Mouse (Mus musculus): Measurements from ENCODE around the gene Sez6l.

Gene Sez6l

GRCm38 (mm10) chr5:112576993-112577670, at the start of gene Sez6l:
TSS of gene Sez6l (minus strand) at chr5:112577185.
- DNase-seq (ENCODE audit: low spot score) = no peak

DNA sequence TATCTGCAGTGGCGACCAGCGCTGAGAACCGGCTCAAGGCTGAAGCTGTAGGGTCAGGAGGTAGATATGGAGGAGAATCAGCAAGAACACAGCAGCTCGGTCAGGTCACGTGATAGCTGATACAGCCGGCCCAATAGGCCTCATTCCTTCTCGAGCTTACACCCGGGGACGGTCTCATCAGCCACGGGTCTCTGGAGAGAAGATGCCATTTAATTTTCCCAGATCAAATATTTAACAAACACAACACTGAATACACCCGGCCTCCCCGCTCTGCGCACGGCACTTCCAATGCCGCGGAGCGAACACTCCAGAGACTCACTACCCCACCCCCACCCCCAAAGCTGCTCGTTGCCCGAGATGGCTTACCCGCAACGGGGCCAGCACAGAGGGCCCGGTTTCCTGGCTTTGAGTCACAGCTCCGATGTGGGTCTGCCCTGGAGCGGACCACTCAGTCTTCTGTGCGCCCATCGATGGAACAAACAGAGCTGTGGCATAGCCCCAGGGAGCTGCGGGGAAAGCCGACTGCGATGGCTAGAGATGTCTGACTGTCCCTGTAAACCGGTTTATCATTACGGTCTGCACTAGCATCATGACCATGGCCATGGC, 48.7 kb upstream of the Sez6l start:
- DNase-seq (ENCODE audit: low spot score) = no peak

DNA sequence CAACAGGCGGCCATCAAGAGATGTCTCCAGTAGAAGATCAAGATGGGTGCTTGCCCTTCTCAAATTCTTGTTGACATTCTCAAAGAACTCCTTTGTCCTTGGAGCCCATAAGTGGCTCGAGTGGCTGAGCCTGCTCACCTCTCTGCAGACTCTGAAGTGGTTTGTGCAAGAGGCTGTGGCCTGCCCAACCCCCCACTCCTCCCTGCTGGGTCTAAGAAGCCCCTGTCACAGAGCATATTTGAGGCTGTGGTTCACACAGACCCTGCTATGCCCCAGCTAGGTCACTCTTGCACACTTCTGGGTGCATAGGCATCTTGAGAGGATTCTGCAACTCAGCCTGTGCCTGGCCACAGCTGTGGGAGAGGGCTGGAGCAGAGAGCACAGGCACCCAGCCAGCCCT, 46.0 kb upstream of the Sez6l start:
- DNase-seq (ENCODE audit: low spot score) = no peak

DNA sequence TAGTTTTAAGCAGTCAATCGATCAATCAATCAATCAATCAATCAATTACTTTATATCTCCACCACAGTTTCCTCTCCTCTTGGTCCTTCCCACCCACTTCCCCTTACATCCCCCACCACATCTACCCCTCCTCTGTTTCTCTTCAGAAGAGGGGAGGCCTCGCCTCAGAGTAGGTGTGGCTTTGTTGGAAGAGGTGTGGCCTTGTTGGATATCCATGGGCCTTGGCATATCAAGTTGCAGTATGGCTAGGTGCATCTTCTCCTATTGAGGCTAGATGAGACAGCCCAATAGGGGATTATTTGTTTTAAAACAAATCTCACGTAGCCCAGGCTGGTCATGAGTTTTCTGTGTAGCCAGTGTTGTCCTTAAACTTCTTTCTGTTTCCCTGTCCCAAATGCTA, 43.3 kb upstream of the Sez6l start:
- no peak for DNase-seq (ENCODE audit: low spot score)

GRCm38 (mm10) chr5:112619344-112619743, 42.4 kb upstream of the Sez6l start:
- DNase-seq (ENCODE audit: low spot score) = no peak

- no peak for DNase-seq (ENCODE audit: low spot score)
These were observed 40.7 kb upstream of the Sez6l start for GRCm38 (mm10) chr5:112617602-112618247.

GRCm38 (mm10) chr5:112615946-112616617, 39.1 kb upstream of the Sez6l start:
- no peak for DNase-seq (ENCODE audit: low spot score)

- no peak for DNase-seq (ENCODE audit: low spot score)
These were observed 31.0 kb upstream of the Sez6l start for GRCm38 (mm10) chr5:112607867-112608516.

DNA sequence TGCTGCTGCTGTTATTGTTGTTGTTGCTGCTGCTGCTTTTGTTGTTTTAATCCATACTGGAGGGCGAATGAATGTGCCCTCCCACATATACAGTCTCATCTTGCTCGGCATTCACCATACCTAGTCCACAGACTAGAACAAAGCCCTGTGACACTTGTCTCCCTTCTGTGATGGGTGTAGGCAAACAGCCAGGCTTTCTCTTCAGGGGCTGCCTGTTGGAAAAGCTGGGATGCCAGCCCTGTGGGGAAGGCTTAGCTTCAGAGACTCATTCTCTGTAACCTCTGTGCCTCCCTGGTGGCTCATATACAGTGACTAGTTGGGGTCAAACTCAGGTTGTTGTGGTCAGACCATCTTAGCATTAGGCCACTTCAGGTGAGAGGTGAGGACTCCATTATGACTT, 30.1 kb upstream of the Sez6l start:
- no peak for DNase-seq (ENCODE audit: low spot score)

GRCm38 (mm10) chr5:112605371-112605770, 28.4 kb upstream of the Sez6l start:
- DNase-seq (ENCODE audit: low spot score) = no peak

DNA sequence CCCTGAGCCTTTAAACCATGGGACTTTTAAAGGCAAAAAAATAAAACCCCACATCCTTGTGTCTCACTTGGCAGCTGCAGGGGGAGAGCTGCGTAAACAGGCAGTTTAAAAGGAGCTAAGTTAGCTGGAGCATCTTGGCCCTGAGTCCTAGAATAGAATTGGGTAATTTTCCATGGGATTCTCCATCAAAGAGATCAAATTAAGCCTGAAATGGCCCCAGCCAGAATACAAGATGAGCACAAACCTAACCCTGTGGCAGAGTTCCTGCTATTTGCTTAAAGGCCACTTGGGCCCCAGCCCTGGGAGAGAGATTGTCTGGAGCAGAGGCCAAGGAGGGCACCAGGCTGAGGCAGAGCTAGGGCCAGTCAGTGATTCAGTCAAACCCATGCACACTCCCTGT, 27.3 kb upstream of the Sez6l start:
- no peak for DNase-seq (ENCODE audit: low spot score)

DNA sequence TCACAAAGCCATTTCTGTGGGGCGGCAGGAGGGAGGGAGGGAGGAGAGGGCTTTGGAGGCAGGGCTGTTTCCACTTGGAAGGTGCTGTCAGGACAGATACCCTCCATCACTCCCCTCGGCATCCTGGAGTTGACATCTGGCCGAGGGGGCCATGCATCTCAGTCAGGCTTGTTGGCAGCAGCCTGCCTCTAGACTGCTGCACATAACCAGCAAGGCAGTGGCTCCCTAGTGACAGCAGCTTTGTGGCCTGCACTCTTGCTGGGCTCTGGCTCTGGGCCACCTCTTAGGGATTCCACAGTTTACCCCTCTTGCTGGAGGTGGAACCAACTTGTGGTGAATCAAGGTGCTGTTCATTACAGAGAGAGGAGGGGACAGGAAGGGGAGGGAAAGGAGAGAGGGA, 26.6 kb upstream of the Sez6l start:
- DNase-seq (ENCODE audit: low spot score) = no peak

DNA sequence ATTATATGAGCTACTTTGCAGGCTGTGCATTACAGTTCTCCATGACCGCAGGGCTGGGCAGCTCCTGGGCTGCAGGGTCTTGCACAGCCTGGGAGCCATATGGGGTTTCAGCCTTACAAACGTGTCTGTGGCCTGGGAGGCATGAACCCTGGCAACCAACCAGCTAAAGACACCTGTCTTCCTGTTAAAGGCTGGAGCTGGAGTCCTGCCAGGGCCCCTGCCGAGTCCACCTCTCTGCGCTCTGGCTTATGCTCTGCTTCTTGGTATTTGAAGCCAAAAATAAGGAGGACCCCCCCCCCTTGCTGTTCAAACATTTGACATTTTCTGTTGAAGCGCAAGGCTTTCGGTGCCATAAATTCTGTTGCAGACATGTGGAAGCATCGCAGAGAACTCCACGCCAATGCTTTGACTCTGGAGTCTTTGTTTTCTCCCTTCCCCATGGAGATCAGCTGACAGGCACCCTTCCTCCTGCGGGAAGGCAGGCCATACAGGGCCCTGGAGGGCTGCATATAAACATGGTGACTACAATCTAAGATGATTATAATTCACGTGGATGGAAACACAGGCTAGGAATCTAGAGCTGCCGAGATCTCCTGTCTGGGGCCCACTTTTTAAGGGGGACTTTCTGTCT, 23.4 kb upstream of the Sez6l start:
- DNase-seq (ENCODE audit: low spot score) = no peak

DNA sequence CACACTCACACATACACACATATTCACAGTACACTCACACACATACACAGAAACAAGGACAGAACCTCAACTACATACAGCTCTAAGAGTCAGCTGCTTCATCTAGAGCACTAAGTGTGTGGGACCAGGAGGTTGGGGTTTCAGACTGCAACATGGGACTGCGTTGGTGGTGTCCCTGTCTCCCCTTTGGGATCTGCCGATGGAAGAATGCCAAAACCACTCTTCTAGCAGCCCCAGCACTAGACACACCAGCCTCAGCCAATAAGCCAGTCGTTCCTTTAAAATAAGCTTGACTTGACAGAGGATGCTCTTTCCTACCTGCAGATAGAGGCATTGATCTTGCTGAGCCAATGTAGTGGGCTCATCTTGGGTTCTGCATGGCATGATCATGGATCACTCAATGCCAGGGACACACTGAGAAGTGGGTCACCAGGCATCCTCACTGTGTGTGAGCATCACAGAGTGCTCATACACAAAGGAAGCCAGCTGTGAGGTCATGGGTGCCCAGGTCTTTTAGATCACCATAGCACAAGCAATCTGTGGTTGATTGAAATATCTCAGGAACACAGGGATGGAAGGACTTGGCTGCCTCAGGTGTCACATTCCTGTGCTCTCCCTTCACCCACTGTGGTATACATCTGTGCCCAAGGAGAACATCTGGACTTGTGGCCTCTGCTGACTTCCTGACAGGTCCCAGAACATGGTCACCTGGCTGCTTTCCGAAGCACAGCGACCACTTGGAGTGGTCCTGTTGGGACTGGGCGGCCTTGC, 22.7 kb upstream of the Sez6l start:
- no peak for DNase-seq (ENCODE audit: low spot score)

DNA sequence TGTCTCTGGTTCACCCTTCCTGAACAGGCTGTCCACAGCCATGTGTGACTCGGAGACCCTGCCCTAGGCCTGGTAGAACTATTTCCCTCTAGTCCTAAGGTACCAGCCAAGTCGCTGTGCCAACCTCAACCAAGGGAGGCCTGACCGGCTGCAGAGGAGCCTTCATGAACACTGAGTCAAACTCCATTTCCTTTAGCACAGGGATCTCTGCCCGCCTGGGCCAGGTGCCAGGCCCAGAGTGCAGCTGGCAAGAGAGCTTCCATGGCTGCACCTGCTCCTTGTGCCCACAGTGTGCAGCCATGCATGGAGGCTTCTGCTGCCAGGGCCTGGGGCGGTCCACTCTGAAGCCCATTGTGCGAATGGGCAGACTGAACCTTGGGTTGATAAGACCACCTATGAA, 20.9 kb upstream of the Sez6l start:
- no peak for DNase-seq (ENCODE audit: low spot score)

DNA sequence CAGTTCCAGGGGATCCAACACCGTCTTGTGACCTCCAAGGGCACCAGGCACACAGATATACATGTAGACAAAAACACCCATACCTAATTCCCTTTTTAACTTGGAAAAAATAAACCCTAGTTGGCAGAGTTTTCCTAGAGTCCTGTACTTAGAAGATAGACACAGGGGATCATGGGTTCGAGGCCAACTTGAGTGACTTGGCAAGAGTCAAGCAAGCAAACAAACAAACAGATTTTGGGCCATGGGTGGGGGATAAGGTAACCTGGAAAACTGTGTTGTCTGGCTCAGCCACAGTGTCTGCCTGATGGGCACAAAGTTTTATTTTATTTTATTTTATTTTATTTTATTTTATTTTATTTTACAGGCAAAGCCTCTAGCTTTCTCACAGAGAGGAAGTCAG, 20.3 kb upstream of the Sez6l start:
- DNase-seq (ENCODE audit: low spot score) = no peak

GRCm38 (mm10) chr5:112596729-112597128, 19.7 kb upstream of the Sez6l start:
- no peak for DNase-seq (ENCODE audit: low spot score)

GRCm38 (mm10) chr5:112595701-112596632, 19.0 kb upstream of the Sez6l start:
- DNase-seq (ENCODE audit: low spot score) = no peak

DNA sequence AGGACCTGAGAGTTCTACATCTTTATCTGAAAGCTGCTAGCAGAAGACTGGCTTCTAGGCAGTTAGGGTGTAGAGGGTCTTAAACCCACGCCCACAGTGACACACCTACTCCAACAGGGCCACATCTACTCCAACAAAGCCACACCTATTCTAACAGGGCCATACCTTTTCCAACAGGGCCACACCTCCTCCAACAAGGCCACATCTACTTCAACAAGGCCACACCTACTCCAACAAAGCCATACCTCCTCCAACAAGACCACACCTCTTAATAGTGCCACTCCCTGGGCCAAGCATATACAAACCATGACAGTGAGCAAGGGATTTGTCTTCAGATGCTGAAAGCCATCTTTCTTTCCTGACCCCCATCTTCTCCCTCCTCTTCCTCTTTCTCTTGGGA, 14.7 kb upstream of the Sez6l start:
- no peak for DNase-seq (ENCODE audit: low spot score)

GRCm38 (mm10) chr5:112586071-112586470, 9.1 kb upstream of the Sez6l start:
- no peak for DNase-seq (ENCODE audit: low spot score)
